Mouse (Mus musculus) embryonic facial prominence, embryonic 15.5 days (tissue): ENCODE results near the gene Serpinf2. TPM values are rescaled to one million over a fixed set of nuclear protein-coding genes. Genes with fewer than 3 reads are reported as not detected.

Experiments used
- ATAC-seq: fragments of 200-750 bp; cut with Nextera tagmentation; 2 replicates; pipeline ENCODE4 v1.8.0; 2017; ENCODE audit warnings: low read depth, moderate TSS enrichment; ENCODE audit not compliant: insufficient number of reproducible peaks, low FRiP score, low TSS enrichment
- H3K27ac ChIP-seq: fragments of 300-500 bp; sonication (generic); replicated peaks from 2 replicates; pipeline ENCODE4 v1.5.1; 2015; ENCODE audit warnings: mild to moderate bottlenecking, inconsistent platforms
- H3K27me3 ChIP-seq: fragments of 300-500 bp; sonication (generic); 2 replicates; pipeline ENCODE4 v1.6.1; 2015; ENCODE audit warnings: inconsistent platforms
- H3K36me3 ChIP-seq: fragments of 300-500 bp; sonication (generic); 2 replicates; pipeline ENCODE4 v1.6.1; 2015; ENCODE audit warnings: mild to moderate bottlenecking, inconsistent platforms
- H3K4me1 ChIP-seq: fragments of 300-500 bp; sonication (generic); 2 replicates; pipeline ENCODE4 v1.6.1; 2015; ENCODE audit warnings: inconsistent platforms
- H3K4me2 ChIP-seq: fragments of 300-500 bp; sonication (generic); replicated peaks from 2 replicates; pipeline ENCODE4 v1.6.1; 2015; ENCODE audit warnings: mild to moderate bottlenecking, inconsistent platforms
- H3K4me3 ChIP-seq: fragments of 300-500 bp; sonication (generic); replicated peaks from 2 replicates; pipeline ENCODE4 v1.5.1; 2015; ENCODE audit warnings: mild to moderate bottlenecking, inconsistent platforms
- H3K9ac ChIP-seq: fragments of 300-500 bp; sonication (generic); 2 replicates; pipeline ENCODE4 v1.6.1; 2015; ENCODE audit warnings: inconsistent platforms
- H3K9me3 ChIP-seq: fragments of 300-500 bp; sonication (generic); replicated peaks from 2 replicates; pipeline ENCODE4 v1.6.1; 2016; ENCODE audit warnings: inconsistent platforms
- WGBS: fragments of 180-500 bp; shearing (Covaris S2); methylation state at CpG from one replicate; pipeline ENCODE4 v1.1.7; 2015; 5-methylcytosine and 5-hydroxymethylcytosine counted together
- polyA plus RNA-seq: library from polyadenylated mRNA; unstranded; fragments of >200 nt; fragmentation: Nextera tagmentation; extraction: Ambion mirVana; gene quantifications from 2 replicates; pipeline ENCODE4 v1.2.1, GENCODE M21; 2015

Serpinf2 gene
- polyA plus RNA-seq, 1 experiment from 2014 or later, result 0.09 TPM

GRCm38 (mm10) chr11:75410591-75410990 lies 28.8 kb downstream of the Serpinf2 start:
- no peak overlapping the region for H3K4me3 ChIP-seq
- H3K9ac ChIP-seq, result no peak overlapping the region
- ATAC-seq, result no peak
- no peaks in the 10 kb centered on the region for H3K9me3 ChIP-seq
- no peak overlapping the region for H3K27ac ChIP-seq
- WGBS, result 84% methylated on average over 7 of the region's 7 CpGs
- H3K4me1 ChIP-seq, result peaks cover 5% of the 10 kb centered on the region; the same call in 1 of the 2 replicates
- no peak overlapping the region for H3K4me2 ChIP-seq
- peaks cover 42% of the 10 kb centered on the region for H3K36me3 ChIP-seq
- H3K27me3 ChIP-seq, result no peaks in the 10 kb centered on the region

DNA sequence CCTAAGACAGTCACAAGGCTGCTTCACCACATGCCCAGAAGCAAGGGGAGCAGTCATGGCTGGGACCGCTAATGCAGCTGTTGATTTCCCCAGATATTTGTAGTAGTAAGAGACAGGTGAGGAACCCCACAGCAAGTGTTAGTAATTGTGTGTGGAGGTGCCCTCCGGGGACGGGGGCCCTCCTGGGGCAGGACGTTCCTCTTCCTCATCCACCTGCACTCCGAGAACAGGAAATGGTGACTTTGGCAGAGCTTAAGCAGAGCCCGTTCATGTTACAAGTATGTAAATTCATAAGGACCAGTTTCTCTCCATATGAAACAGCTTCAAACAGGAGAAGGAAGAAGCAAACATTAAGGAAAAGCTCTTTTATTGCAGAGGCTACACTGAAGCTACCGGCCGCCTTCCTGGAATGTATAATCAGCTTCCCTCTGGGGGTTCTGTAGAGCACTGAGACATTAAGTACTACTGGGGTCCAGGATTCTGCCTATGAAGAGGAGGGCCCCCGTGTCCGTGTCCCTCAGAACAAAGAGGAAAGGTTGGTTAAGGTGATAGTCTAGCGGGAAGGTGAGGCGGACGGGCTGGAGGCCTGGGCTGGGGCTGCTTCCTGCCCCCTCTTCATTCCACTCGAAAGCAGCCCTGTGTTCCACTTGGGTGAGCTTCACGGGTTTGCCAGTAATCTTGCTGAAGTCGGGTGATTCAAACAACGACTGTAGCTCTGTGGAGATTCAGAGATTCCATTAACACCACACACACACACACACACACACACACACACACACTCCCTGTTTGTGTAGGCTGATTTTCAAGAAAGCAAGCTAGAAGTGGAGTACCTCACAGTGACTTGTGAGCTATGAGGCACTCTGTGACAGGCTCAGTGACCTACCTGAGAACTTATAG lies 29.5 kb downstream of the Serpinf2 start:
- Histone ChIP-seq H3K4me2 (no peak overlapping the region), H3K27me3 (no peaks in the 10 kb centered on the region), H3K4me1 (no peaks in the 10 kb centered on the region), H3K27ac (no peak overlapping the region), H3K9ac (no peak overlapping the region), H3K4me3 (no peak overlapping the region), H3K36me3 (peaks cover 37% of the 10 kb centered on the region), H3K9me3 (no peaks in the 10 kb centered on the region)
- ATAC-seq, result no peak
- 69% methylated on average over 17 of the region's 17 CpGs for WGBS

- H3K4me3 ChIP-seq, result no peak overlapping the region
- H3K4me2 ChIP-seq, result no peak overlapping the region
- ATAC-seq, result no peak
- 41% methylated on average over 3 of the region's 3 CpGs for WGBS
- no peak overlapping the region for H3K27ac ChIP-seq
- no peaks in the 10 kb centered on the region for H3K27me3 ChIP-seq
- no peak overlapping the region for H3K9ac ChIP-seq
- peaks cover 25% of the 10 kb centered on the region for H3K36me3 ChIP-seq
- no peaks in the 10 kb centered on the region for H3K9me3 ChIP-seq
- peaks cover 8% of the 10 kb centered on the region for H3K4me1 ChIP-seq
Observed at GRCm38 (mm10) chr11:75406865-75407264, 32.5 kb downstream of the Serpinf2 start.

- Histone ChIP-seq H3K9ac (no peak overlapping the region), H3K27ac (no peak overlapping the region), H3K27me3 (no peaks in the 10 kb centered on the region), H3K4me3 (no peak overlapping the region), H3K4me1 (peaks cover 8% of the 10 kb centered on the region), H3K9me3 (no peaks in the 10 kb centered on the region), H3K4me2 (no peak overlapping the region), H3K36me3 (peaks cover 19% of the 10 kb centered on the region)
- ATAC-seq, result no peak
- 61% methylated on average over 4 of the region's 4 CpGs for WGBS
Observed at GRCm38 (mm10) chr11:75406104-75406503, 33.3 kb downstream of the Serpinf2 start.

DNA sequence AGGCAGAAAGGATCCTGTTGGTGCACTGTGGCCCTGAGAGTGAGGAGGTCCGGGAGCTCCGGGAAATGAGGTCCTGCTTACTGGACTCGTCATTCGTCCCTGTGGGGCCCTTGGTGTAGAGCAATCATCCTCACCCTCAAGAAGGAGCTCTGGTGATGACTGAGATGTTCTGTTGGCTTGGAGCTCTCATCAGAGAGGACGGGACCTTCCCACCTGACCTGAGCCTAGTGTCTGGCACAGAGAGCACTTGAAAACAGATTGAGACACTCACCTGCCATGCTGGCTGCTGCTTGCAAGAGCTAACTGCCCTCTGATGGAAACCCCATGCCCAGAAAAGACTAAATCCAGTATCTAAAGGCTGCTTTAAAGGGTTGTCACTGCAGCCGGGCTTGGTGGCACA lies 34.6 kb downstream of the Serpinf2 start:
- Histone ChIP-seq H3K4me3 (no peak overlapping the region), H3K27me3 (no peaks in the 10 kb centered on the region), H3K36me3 (peaks cover 7% of the 10 kb centered on the region), H3K9ac (no peak overlapping the region), H3K27ac (no peak overlapping the region), H3K9me3 (no peaks in the 10 kb centered on the region), H3K4me2 (no peak overlapping the region), H3K4me1 (peaks cover 8% of the 10 kb centered on the region)
- no peak for ATAC-seq
- 85% methylated on average over 6 of the region's 6 CpGs for WGBS

GRCm38 (mm10) chr11:75403301-75404052 lies 35.9 kb downstream of the Serpinf2 start:
- ATAC-seq, result no peak
- Histone ChIP-seq H3K9me3 (no peaks in the 10 kb centered on the region), H3K27me3 (no peaks in the 10 kb centered on the region), H3K27ac (0 out of 2 replicates have a peak overlapping the region, but pooled peaks have one; percentile 1), H3K9ac (no peak overlapping the region), H3K4me3 (no peak overlapping the region), H3K4me2 (no peak overlapping the region), H3K36me3 (no peaks in the 10 kb centered on the region; the same call in 1 of the 2 replicates), H3K4me1 (peaks cover 8% of the 10 kb centered on the region)
- WGBS, result 56% methylated on average over 6 of the region's 6 CpGs

DNA sequence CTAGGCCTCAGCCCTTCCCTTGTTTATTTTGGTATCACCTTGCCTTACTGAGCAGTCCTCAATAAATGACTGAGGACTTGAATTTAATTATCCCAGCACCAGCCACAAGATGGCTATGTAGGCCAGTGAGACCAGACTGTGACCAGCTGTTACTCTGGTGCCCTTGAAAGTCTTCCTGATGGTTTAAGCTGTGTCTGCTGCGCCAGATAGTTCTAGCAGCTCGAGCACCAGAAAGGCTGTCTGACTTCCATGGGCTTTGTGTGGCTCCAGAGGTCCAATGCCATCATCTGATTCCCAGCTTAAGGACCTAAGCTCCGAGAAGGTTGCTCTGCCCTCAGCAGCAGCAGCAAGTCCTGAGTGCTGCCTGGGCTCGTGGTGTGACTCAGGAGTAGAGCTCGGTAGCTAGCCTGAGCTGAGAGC lies 37.1 kb downstream of the Serpinf2 start:
- H3K4me1 ChIP-seq, result peaks cover 8% of the 10 kb centered on the region
- no peaks in the 10 kb centered on the region for H3K9me3 ChIP-seq
- no peak; the same call in 1 of the 2 replicates for ATAC-seq
- H3K27me3 ChIP-seq, result no peaks in the 10 kb centered on the region
- no peak overlapping the region for H3K4me3 ChIP-seq
- no peak overlapping the region for H3K4me2 ChIP-seq
- 54% methylated on average over 5 of the region's 5 CpGs for WGBS
- no peak overlapping the region for H3K9ac ChIP-seq
- H3K36me3 ChIP-seq, result no peaks in the 10 kb centered on the region; the same call in 1 of the 2 replicates
- no peak overlapping the region for H3K27ac ChIP-seq

DNA sequence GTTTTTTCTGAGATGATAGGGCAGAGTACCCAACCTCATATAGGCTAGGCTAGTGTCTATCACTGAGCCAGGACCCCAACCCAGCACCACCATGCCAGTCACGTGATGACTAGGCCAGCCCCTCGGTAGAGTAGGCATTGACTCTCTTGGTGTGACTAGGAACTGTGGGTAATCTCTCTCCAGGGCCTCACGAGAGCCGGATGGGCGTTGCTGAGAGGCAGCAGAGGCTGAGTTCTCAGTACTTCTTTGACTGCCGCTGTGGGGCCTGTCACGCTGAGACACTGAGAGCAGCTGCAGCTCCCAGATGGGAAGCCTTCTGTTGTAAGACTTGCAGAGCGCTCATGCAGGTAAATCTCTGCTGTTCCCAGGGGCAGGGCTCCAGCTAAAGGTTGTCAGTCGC lies 39.3 kb downstream of the Serpinf2 start:
- WGBS, result 67% methylated on average over 9 of the region's 9 CpGs
- Histone ChIP-seq H3K36me3 (no peaks in the 10 kb centered on the region; the same call in 1 of the 2 replicates), H3K27ac (no peak overlapping the region), H3K27me3 (no peaks in the 10 kb centered on the region), H3K4me1 (peaks cover 8% of the 10 kb centered on the region), H3K9me3 (no peaks in the 10 kb centered on the region), H3K4me2 (no peak overlapping the region), H3K9ac (no peak overlapping the region), H3K4me3 (no peak overlapping the region)
- no peak for ATAC-seq

GRCm38 (mm10) chr11:75399411-75399841 lies 40.0 kb downstream of the Serpinf2 start:
- Histone ChIP-seq H3K4me2 (no peak overlapping the region), H3K4me1 (peaks cover 8% of the 10 kb centered on the region), H3K9ac (no peak overlapping the region), H3K27ac (no peak overlapping the region), H3K4me3 (no peak overlapping the region), H3K9me3 (no peaks in the 10 kb centered on the region), H3K36me3 (no peaks in the 10 kb centered on the region; the same call in 1 of the 2 replicates), H3K27me3 (no peaks in the 10 kb centered on the region)
- ATAC-seq, result no peak
- 81% methylated on average over 11 of the region's 11 CpGs for WGBS

DNA sequence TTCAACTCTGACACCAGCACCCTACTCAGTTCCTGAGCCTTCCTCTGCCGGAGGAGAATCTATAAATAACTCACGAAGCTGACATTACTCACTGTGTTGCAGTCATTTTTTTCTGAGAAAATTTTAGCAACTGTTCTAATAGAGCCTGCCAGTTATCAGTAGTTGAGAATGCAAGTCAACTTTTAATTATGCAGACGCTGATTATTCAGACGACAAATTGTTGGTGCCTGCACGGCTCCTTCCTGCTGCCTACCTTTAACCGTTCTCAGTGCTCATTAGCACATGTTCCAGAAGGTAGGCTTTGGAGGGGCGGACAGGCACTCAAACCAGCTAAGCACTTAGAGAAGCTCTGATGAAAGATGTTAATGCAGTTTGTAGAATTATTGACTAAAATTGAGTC lies 41.9 kb downstream of the Serpinf2 start:
- Histone ChIP-seq H3K4me1 (peaks cover 2% of the 10 kb centered on the region; the same call in 1 of the 2 replicates), H3K9ac (no peak overlapping the region), H3K9me3 (no peaks in the 10 kb centered on the region), H3K27me3 (no peaks in the 10 kb centered on the region), H3K4me3 (no peak overlapping the region), H3K4me2 (no peak overlapping the region), H3K27ac (no peak overlapping the region), H3K36me3 (peaks cover 3% of the 10 kb centered on the region; the same call in 1 of the 2 replicates)
- 70% methylated on average over 7 of the region's 7 CpGs for WGBS
- ATAC-seq, result no peak

- Histone ChIP-seq H3K9ac (no peak overlapping the region), H3K4me1 (no peaks in the 10 kb centered on the region), H3K4me2 (no peak overlapping the region), H3K27me3 (no peaks in the 10 kb centered on the region), H3K4me3 (no peak overlapping the region), H3K9me3 (no peaks in the 10 kb centered on the region), H3K36me3 (peaks cover 7% of the 10 kb centered on the region), H3K27ac (no peak overlapping the region)
- ATAC-seq, result no peak
- 70% methylated on average over 1 of the region's 1 CpGs for WGBS
Observed at GRCm38 (mm10) chr11:75395611-75396010, 43.8 kb downstream of the Serpinf2 start.
